Mouse (Mus musculus) forebrain, embryonic 16.5 days (tissue): ENCODE data around the gene Rpl3l. TPM values are rescaled to one million over a fixed set of nuclear protein-coding genes. Genes with fewer than 3 reads are reported as not detected.

Experiments used
- ATAC-seq: fragments of 200-750 bp; cut with Nextera tagmentation; 2 replicates; pipeline ENCODE4 v1.8.0; 2017; ENCODE audit warnings: mild to moderate bottlenecking, moderate library complexity
- H3K27ac ChIP-seq: fragments of 300-500 bp; sonication (generic); 2 replicates; pipeline ENCODE4 v1.5.1; 2014; ENCODE audit warnings: low read length, control low read depth
- H3K27me3 ChIP-seq: fragments of 300-500 bp; sonication (generic); replicated peaks from 2 replicates; pipeline ENCODE4 v1.6.1; 2014; ENCODE audit warnings: low read length; ENCODE audit not compliant: control insufficient read depth, insufficient read depth
- H3K36me3 ChIP-seq: fragments of 300-500 bp; sonication (generic); 2 replicates; pipeline ENCODE4 v1.6.1; 2014; ENCODE audit not compliant: control insufficient read depth, insufficient read depth
- H3K4me1 ChIP-seq: fragments of 300-500 bp; sonication (generic); replicated peaks from 2 replicates; pipeline ENCODE4 v1.6.1; 2014; ENCODE audit warnings: low read length; ENCODE audit not compliant: control insufficient read depth, insufficient read depth
- H3K4me2 ChIP-seq: fragments of 300-500 bp; sonication (generic); 2 replicates; pipeline ENCODE4 v1.6.1; 2014; ENCODE audit warnings: mild to moderate bottlenecking, low read length, control low read depth
- H3K4me3 ChIP-seq: fragments of 300-500 bp; sonication (generic); replicated peaks from 2 replicates; pipeline ENCODE4 v1.5.1; 2014; ENCODE audit warnings: mild to moderate bottlenecking, low read length, control low read depth
- H3K9ac ChIP-seq: fragments of 300-500 bp; sonication (generic); replicated peaks from 2 replicates; pipeline ENCODE4 v1.6.1; 2014; ENCODE audit warnings: low read depth, low read length, control low read depth
- H3K9me3 ChIP-seq: fragments of 300-500 bp; sonication (generic); 2 replicates; pipeline ENCODE4 v1.6.1; 2016; ENCODE audit warnings: low read length; ENCODE audit not compliant: control insufficient read depth
- WGBS: fragments of 180-500 bp; shearing (Covaris S2); extraction: QIAGEN DNeasy Blood & Tissue Kit; methylation state at CpG from one replicate; pipeline ENCODE4 v1.1.7; 2014; 5-methylcytosine and 5-hydroxymethylcytosine counted together
- polyA plus RNA-seq: library from polyadenylated mRNA; unstranded; fragments of >200 nt; fragmentation: Nextera tagmentation; extraction: Ambion mirVana; gene quantifications from 2 replicates; pipeline ENCODE4 v1.2.1, GENCODE M21; 2015

Gene Rpl3l
- not detected in 2 replicates for polyA plus RNA-seq

DNA sequence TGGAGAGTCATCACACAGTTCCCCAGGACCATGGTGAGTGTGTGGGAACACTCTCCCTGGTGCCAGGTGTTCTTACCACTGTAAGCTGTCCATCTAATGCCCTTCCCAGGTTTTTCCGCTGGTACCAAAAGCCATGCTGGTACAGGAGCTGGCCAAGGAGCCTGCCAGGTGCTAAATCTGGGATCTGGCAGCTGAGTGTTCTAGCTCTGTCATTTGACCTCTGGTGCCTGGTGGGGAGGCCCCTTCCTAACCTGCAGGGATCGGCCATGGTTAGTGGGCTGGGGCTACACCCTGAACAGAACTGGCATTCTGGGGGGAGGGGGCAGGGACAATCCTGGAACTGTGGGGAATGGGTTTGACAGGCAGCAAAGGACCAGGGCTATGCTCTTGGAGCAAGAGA lies at the start of gene Rpl3l:
Gene Rpl3l (plus strand): TSS at position 203 of the 400 bp plus-strand sequence.
- Histone ChIP-seq H3K4me1 (peaks cover 11% of the 10 kb centered on the region), H3K9ac (no peak within 1 kb of the TSS), H3K36me3 (no peaks in the 10 kb centered on the region), H3K27me3 (0 out of 2 replicates have a peak, but pooled peaks cover 2% of the 10 kb centered on the region), H3K4me2 (no peak within 1 kb of the TSS), H3K9me3 (no peaks in the 10 kb centered on the region), H3K27ac (no peak within 1 kb of the TSS), H3K4me3 (no peak within 1 kb of the TSS)
- no peak for ATAC-seq
- 74% methylated on average over 2 of the region's 2 CpGs for WGBS

DNA sequence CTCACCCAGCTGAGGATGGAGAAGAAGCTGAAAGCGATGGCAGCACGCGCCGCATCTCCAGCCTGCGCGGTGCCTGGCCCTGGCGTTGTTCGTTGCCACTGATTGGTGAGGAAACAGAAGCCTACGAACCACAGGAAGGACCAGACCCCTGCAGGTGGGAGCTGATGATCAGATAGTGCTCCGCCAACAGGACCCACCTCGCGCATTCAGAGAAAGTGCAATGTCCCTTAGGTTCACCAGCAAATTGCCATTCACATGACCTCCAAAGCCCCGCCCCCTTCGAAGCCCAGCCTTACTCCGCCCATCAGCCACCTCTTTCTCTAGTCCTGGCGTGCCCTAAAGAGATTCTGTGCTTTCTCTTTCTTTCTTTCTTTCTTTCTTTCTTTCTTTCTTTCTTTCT lies 41.1 kb upstream of the Rpl3l start:
- no peak for ATAC-seq
- no peak overlapping the region for H3K4me3 ChIP-seq
- 37% methylated on average over 16 of the region's 16 CpGs for WGBS
- no peak overlapping the region for H3K27ac ChIP-seq
- H3K36me3 ChIP-seq = peaks cover 2% of the 10 kb centered on the region; the same call in 1 of the 2 replicates
- H3K4me2 ChIP-seq = no peak overlapping the region
- peaks cover 28% of the 10 kb centered on the region for H3K4me1 ChIP-seq
- no peak overlapping the region for H3K9ac ChIP-seq
- peaks cover 14% of the 10 kb centered on the region for H3K27me3 ChIP-seq
- no peaks in the 10 kb centered on the region for H3K9me3 ChIP-seq

DNA sequence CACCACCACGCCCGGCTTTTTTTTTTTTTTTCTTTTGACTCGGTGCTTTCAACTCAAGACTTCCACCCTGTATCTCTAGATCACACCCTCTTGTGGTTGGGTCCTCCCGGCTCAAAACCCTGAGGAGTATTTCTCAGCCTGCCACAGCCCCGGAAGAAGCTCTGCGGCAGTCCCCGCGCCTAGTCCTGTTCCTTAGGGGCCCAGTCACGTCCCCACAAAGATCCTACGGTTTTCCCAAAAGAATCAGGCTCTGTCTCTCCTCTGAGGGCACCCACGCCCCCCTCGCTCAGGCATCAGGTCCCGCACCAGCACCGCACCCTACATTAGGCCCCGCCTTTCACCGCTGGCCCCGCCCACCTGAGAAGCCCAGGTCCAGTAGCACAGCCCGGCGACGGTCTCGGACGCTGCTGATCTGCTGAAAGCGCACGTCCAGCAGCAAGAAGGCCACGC lies 40.4 kb upstream of the Rpl3l start:
- no peak for ATAC-seq
- H3K27ac ChIP-seq = no peak overlapping the region
- peak overlapping the region; percentile 38 for H3K4me3 ChIP-seq
- no peaks in the 10 kb centered on the region for H3K9me3 ChIP-seq
- H3K27me3 ChIP-seq = peaks cover 14% of the 10 kb centered on the region
- peak overlapping the region; percentile 63 for H3K4me2 ChIP-seq
- WGBS = 2% methylated on average over 24 of the region's 25 CpGs
- H3K9ac ChIP-seq = peak overlapping the region; percentile 42
- H3K4me1 ChIP-seq = peaks cover 28% of the 10 kb centered on the region
- H3K36me3 ChIP-seq = no peaks in the 10 kb centered on the region

DNA sequence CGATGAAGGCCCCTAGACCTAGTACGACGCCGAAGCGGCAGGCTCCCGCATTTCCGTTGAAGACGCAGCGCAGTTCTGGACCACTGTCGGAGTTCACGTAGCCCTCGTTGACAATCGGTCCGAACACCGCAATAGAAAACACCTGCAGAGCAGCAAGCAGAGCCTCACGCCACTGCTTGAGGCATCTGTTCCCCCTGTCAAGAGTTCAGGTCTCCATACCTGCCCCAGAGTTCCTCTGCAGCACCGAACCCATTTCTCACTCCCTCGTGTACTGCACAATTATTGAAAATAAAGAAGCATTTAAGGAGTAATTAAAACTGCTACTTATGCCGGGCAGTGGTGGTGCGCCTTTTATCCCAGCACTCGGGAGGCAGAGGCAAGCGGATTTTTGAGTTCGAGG lies 40.0 kb upstream of the Rpl3l start:
- Histone ChIP-seq H3K9ac (peak overlapping the region; percentile 42), H3K4me2 (peak overlapping the region; percentile 63), H3K27ac (no peak overlapping the region), H3K36me3 (no peaks in the 10 kb centered on the region), H3K4me1 (peaks cover 28% of the 10 kb centered on the region), H3K9me3 (no peaks in the 10 kb centered on the region), H3K27me3 (peaks cover 14% of the 10 kb centered on the region), H3K4me3 (peak overlapping the region; percentile 38)
- WGBS = 19% methylated on average over 23 of the region's 23 CpGs
- ATAC-seq = no peak

DNA sequence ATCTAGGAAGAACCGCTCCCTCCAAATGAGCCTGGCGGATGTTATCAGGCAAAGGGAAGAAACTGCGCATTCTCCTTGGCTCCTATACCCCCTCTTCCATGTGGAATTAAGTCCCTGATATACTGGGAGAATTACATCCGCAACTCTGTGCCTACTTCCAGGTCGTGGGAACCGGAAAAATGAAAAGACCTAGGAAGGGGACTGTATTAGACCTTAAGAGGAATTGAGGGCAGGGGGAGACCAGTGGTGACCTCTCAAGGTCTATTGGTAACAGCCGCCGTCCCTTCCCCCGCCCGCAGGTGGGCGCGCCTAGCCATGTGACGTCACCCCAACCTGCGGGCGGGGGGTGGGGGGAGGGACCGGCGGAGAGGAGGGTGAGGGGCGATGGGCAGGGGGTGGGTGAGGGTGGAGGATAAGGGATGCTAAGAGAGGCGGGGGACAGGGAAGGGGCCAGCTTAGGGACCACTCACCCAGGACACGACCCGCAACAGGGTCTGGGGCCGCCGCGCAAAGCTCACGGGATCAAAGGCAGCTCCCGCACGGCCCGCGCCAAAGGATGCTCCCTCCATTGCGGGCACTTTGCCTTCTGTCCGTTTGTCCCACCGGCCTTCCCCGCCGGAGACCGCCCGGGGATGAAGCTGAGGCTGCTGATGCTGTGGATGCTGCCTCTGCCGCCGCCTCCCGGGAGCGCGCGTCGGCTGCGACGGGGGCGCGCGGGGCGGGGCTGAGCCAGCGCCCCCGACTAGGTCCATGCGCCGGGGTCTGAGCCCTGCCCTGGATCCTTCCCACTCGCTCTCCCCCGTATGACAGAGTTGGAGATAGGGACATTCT lies 38.2 kb upstream of the Rpl3l start, which contains the start of gene Syngr3:
Gene Syngr3 (minus strand): TSS at position 705 of the 831 bp plus-strand sequence.
- WGBS = under 1% methylated on average over 52 of the region's 55 CpGs
- Histone ChIP-seq H3K27me3 (peaks cover 14% of the 10 kb centered on the region), H3K4me2 (peak within 1 kb of the TSS; percentile 68), H3K9ac (peak within 1 kb of the TSS; percentile 98), H3K4me3 (peak within 1 kb of the TSS; percentile 90), H3K9me3 (no peaks in the 10 kb centered on the region), H3K36me3 (no peaks in the 10 kb centered on the region), H3K27ac (peak within 1 kb of the TSS; percentile 78), H3K4me1 (peaks cover 28% of the 10 kb centered on the region)
- ATAC-seq = peak; percentile 70

DNA sequence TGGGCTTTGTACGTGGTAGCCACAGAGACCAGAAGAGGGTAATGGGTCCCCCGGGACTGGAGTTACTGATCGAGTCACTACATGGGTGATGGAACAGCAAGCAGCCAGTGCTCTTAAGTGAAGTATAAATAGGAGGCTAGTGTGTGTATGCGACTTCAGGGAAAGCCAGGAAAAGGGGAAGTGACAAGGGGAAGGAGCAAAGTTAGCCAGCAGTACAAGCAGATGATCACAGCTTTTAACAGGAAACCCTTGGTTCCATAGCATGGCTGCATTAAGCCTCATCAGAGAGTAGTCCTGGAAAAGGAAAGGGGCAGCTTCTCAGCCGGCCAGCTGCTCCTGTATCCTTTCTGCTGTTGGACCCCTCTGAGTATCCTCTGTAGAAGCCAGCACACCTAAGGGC lies 35.2 kb upstream of the Rpl3l start:
- H3K4me3 ChIP-seq = no peak overlapping the region

DNA sequence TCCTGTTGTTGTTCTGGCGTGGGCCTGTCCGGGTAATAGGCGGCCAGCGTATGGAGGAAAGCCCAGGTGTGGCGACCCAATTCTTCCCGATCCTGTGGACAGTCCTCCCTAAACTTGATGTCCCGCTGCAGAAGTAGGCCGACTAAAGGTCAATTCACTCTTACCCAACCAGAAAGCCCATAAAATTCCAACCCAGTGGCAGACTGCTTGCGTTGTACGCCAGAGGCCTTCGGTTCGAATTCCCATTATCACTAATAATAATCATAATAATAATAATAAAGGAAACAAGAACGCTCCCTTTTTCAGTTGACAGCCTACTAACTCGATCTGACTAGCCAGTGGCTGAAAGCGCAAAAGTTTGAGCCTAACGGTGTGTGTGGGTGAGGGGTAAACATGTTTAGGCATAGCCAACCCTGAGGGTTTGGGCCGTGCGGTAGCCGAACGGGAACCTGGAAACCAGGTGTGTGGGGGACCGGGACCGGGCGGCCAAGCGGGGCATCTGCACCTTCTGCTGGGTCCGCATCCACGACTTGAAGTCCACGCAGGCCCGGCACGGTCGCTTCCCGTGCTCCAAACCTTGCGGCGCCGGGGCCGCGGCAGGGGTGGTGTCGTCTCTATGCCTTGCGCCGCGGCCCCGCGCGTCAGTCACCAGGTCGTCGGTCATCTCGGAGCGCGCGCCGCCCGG lies 32.2 kb upstream of the Rpl3l start:
- Histone ChIP-seq H3K9me3 (no peaks in the 10 kb centered on the region), H3K27me3 (no peaks in the 10 kb centered on the region), H3K36me3 (no peaks in the 10 kb centered on the region; the same call in none of the 2 replicates), H3K4me3 (peak overlapping the region; percentile 79), H3K4me1 (peaks cover 19% of the 10 kb centered on the region), H3K27ac (peak overlapping the region; percentile 90), H3K4me2 (peak overlapping the region; percentile 70), H3K9ac (peak overlapping the region; percentile 87)
- peak; percentile 43 for ATAC-seq
- WGBS = 6% methylated on average over 51 of the region's 51 CpGs

More for the DNA sequence above, 35.2 kb upstream of the Rpl3l start:
- H3K4me2 ChIP-seq = no peak overlapping the region
- ATAC-seq = no peak
- H3K9ac ChIP-seq = no peak overlapping the region
- WGBS = 88% methylated on average over 5 of the region's 5 CpGs
- H3K27ac ChIP-seq = no peak overlapping the region
- peaks cover 14% of the 10 kb centered on the region for H3K27me3 ChIP-seq
- no peaks in the 10 kb centered on the region for H3K9me3 ChIP-seq
- H3K36me3 ChIP-seq = no peaks in the 10 kb centered on the region
- peaks cover 39% of the 10 kb centered on the region for H3K4me1 ChIP-seq

DNA sequence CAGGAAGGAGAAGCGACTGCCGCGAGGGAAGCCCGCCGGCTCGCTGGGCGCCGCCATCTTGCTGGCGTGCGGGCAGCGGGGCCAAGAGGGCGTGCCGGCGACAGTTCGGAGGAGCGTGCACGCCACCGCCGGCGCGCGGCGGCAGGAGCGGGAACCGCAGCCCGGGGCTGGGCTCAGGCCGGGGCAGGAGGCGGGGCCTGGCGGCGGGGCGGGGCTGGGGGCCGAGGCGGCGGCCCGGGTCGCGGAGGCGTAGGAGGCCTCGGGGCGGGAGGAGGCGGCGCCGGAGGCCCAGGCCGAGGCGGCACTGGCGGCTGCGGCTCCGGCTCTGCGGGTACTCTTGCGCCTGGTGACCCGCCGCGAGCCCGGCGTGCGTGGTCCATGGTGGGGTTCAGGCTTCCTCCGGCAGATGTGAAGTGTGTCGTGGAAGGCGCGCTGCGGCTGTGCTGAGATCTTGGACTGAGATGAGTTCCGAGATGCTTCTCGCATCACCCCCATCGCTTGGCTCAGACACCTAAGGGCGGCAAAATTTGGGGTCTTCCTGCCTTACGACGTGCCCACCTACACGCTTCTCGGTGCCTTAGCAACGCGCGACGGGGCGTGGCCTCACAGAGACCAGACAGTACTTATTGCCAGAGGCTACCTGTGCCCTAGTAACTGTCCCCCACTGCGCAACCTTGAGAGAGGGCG lies 31.5 kb upstream of the Rpl3l start, which contains the start of the genes Gfer and Noxo1:
Gene Gfer (minus strand): TSS at position 146 of the 687 bp plus-strand sequence.
Gene Noxo1 (plus strand): TSS at position 224 of the 687 bp plus-strand sequence.
- Histone ChIP-seq H3K9ac (peak within 1 kb of the TSS; percentile 87), H3K4me2 (peak within 1 kb of the TSS; percentile 70), H3K9me3 (no peaks in the 10 kb centered on the region), H3K27me3 (no peaks in the 10 kb centered on the region), H3K36me3 (peaks cover 5% of the 10 kb centered on the region), H3K4me1 (peaks cover 15% of the 10 kb centered on the region), H3K4me3 (peak within 1 kb of the TSS; percentile 79), H3K27ac (peak within 1 kb of the TSS; percentile 90)
- ATAC-seq = peak; percentile 91
- WGBS = under 1% methylated on average over 74 of the region's 76 CpGs
